Mouse (Mus musculus) retina, postnatal 7 days (tissue): ENCODE measurements around the gene Necab3.

Experiments
- DNase-seq: peaks from one replicate; pipeline ENCODE4 v3.0.0-alpha.2; 2012; ENCODE audit warnings: low read depth, low spot score

Gene Necab3

GRCm38 (mm10) chr2:154572996-154573395 lies 14.3 kb upstream of the Necab3 start:
- DNase-seq: no peak

GRCm38 (mm10) chr2:154571976-154572375 lies 13.3 kb upstream of the Necab3 start:
- DNase-seq: no peak

GRCm38 (mm10) chr2:154571266-154571665 lies 12.6 kb upstream of the Necab3 start:
- DNase-seq: no peak

- no peak for DNase-seq
Measured at GRCm38 (mm10) chr2:154570666-154571065, 12.0 kb upstream of the Necab3 start.

GRCm38 (mm10) chr2:154569836-154570286 lies 11.2 kb upstream of the Necab3 start, which contains the start of gene E2f1:
Gene E2f1 (minus strand): TSS chr2:154569892.
- peak; percentile 89 for DNase-seq

- no peak for DNase-seq
Measured at GRCm38 (mm10) chr2:154569071-154569748, 10.5 kb upstream of the Necab3 start.

- DNase-seq: no peak
Measured at GRCm38 (mm10) chr2:154568329-154569070, 9.8 kb upstream of the Necab3 start.

GRCm38 (mm10) chr2:154567766-154568165 lies 9.1 kb upstream of the Necab3 start:
- DNase-seq: no peak

- DNase-seq: no peak
Measured at GRCm38 (mm10) chr2:154566641-154567040, 8.0 kb upstream of the Necab3 start.

GRCm38 (mm10) chr2:154565562-154565961 lies 6.9 kb upstream of the Necab3 start:
- DNase-seq: no peak

GRCm38 (mm10) chr2:154563612-154564170 lies 5.0 kb upstream of the Necab3 start:
- DNase-seq: no peak

GRCm38 (mm10) chr2:154557184-154557832 lies 1.4 kb downstream of the Necab3 start:
- no peak for DNase-seq

- DNase-seq: no peak
Measured at GRCm38 (mm10) chr2:154555235-154555634, 3.5 kb downstream of the Necab3 start.

GRCm38 (mm10) chr2:154552424-154552907 lies 6.2 kb downstream of the Necab3 start:
- peak; percentile 51 for DNase-seq

GRCm38 (mm10) chr2:154551927-154552326 lies 6.8 kb downstream of the Necab3 start:
- no peak for DNase-seq

- DNase-seq: no peak
Measured at GRCm38 (mm10) chr2:154551476-154551875, 7.2 kb downstream of the Necab3 start, which contains the start of gene Actl10. Gene Actl10 (plus strand): TSS chr2:154551776.

GRCm38 (mm10) chr2:154550937-154551336 lies 7.8 kb downstream of the Necab3 start:
- no peak for DNase-seq

GRCm38 (mm10) chr2:154549886-154550189 lies 8.9 kb downstream of the Necab3 start:
- no peak for DNase-seq

GRCm38 (mm10) chr2:154549127-154549885 lies 9.4 kb downstream of the Necab3 start:
- peak; percentile 56 for DNase-seq

GRCm38 (mm10) chr2:154548688-154549087 lies 10.0 kb downstream of the Necab3 start:
- DNase-seq: no peak

GRCm38 (mm10) chr2:154546711-154547110 lies 12.0 kb downstream of the Necab3 start, which contains the start of gene 1700003F12Rik:
Gene 1700003F12Rik (plus strand): TSS chr2:154547085.
- no peak for DNase-seq
